Mouse (Mus musculus): ENCODE results near the gene Esyt2. TPM values are rescaled to one million over a fixed set of nuclear protein-coding genes. Genes with fewer than 3 reads are reported as not detected.

Esyt2 gene
- 19.3 and 22.0 TPM in 2 replicates for polyA plus RNA-seq (2012; rRNA removed)

GRCm38 (mm10) chr12:116280653-116281364 lies at the start of gene Esyt2:
Gene Esyt2 (plus strand): TSS chr12:116281196.

GRCm38 (mm10) chr12:116262555-116263341 lies 18.2 kb upstream of the Esyt2 start, which contains the start of gene Wdr60:
Gene Wdr60 (minus strand): TSS chr12:116263022.

GRCm38 (mm10) chr12:116275086-116275485 lies 5.9 kb upstream of the Esyt2 start, which contains the start of gene Gm11027:
Gene Gm11027 (plus strand): TSS chr12:116275386.

GRCm38 (mm10) chr12:116405045-116405835 lies 124.2 kb downstream of the Esyt2 start, which contains the start of gene Ncapg2:
Gene Ncapg2 (plus strand): TSS chr12:116405402.

Other genes with a start within 250 kb of the Esyt2 start
- gene Zfp386, start 233.5 kb upstream of the Esyt2 start, polyA plus RNA-seq (2012; rRNA removed): 3.5 and 6.2 TPM in 2 replicates
- gene Vipr2, start 203.5 kb upstream of the Esyt2 start, polyA plus RNA-seq (2012; rRNA removed): 5.3 and 8.2 TPM in 2 replicates
- gene Wdr60, start 18.2 kb upstream of the Esyt2 start, polyA plus RNA-seq (2012; rRNA removed): 4.0 TPM in 2 replicates
- gene Gm11027, start 5.8 kb upstream of the Esyt2 start, polyA plus RNA-seq (2012; rRNA removed): not detected in 2 replicates
- gene Ncapg2, start 124.2 kb downstream of the Esyt2 start, polyA plus RNA-seq (2012; rRNA removed): 2.3 TPM in 2 replicates
- gene Ptprn2, start 204.5 kb downstream of the Esyt2 start, polyA plus RNA-seq (2012; rRNA removed): 41.4 and 44.7 TPM in 2 replicates

All from colon, adult 2 months (tissue).